Mouse (Mus musculus): Measurements from ENCODE around the gene Fxyd7.

DNA sequence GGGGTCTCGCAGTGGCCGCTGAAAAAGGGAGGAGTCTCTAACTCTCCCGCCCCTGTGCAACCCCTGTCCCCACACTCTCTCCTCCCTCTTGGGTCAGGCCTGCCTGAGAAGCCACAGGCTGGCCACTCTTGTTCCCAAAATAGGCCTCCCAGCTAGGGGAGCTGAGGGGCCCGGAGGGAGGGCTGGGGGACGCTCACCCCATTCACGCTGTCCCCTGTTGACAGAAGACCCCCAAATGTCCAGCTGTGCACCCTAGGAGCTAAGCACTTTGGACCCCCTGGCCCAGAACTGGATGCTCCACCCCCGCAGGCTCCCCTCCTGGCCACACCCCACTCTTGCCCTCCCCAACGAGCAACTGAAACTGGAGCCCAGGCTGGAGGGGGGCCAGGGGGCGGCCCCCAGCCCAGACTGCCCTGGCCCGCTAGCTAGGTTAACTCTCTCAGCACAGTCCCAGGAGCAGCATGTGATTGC, 4.1 kb upstream of the Fxyd7 start:
- TF ChIP-seq GATA1 (IDR thresholded peaks at IDR 0.05; ENCODE audit: low read length) (no peak), TAL1 (IDR thresholded peaks at IDR 0.05; ENCODE audit: low read length) (no peak)
